Comparison of ENCODE assay signal across 24 mouse cellular contexts in genomic region chr6:106981232-106981631, GRCm38 (mm10).
DNase-seq lines count a peak whose midpoint lies in the region; ATAC-seq and TF ChIP-seq lines count a peak whose summit lies in the region.
"Had no signal": no experiment of that assay in that cellular context is flagged by ENCODE, and none has a peak within 500 bp of the region (broad histone marks: within the 10 kb centered on the region; RNA-seq: fewer than 3 reads in every experiment).

No protein-coding gene starts in this region.

- H3K27me3 ChIP-seq in MEL (ENCODE audit: control insufficient read depth in 1 of 2, insufficient read depth in 2 of 2, low read length in 2 of 2): no peaks in the 10 kb centered on the region
- H3K27me3 ChIP-seq: embryonic facial prominence, embryonic 12.5 days; embryonic facial prominence, embryonic 15.5 days; forebrain, embryonic 12.5 days; forebrain, embryonic 15.5 days; hindbrain, embryonic 13.5 days had no signal

- TF ChIP-seq RAD21 in MEL (IDR thresholded peaks at IDR 0.05; ENCODE audit: low read depth, low read length): no peak

- no peak overlapping the region for H3K4me3 ChIP-seq in MEL (ENCODE audit: control insufficient read depth in 1 of 2, insufficient read depth in 1 of 2, low read depth in 2 of 2, low read length in 2 of 2)
- H3K4me3 ChIP-seq: embryonic facial prominence, embryonic 12.5 days; embryonic facial prominence, embryonic 15.5 days; erythroblast, embryonic 14.5 days; forebrain, embryonic 12.5 days; forebrain, embryonic 15.5 days; hindbrain, embryonic 10.5 days; hindbrain, embryonic 13.5 days had no signal

- TF ChIP-seq CTCF in MEL (IDR thresholded peaks at IDR 0.05 in 2 of 3, conservative IDR thresholded peaks at IDR 0.05 in 1 of 3; ENCODE audit: control insufficient read depth in 1 of 3, insufficient read depth in 1 of 3, low read depth in 2 of 3, low read length in 3 of 3, poor library complexity in 1 of 3, severe bottlenecking in 1 of 3): no peak

- H3K9ac ChIP-seq in MEL (ENCODE audit: control insufficient read depth, low read depth, low read length, poor library complexity, severe bottlenecking): no peak overlapping the region
- H3K9ac ChIP-seq: embryonic facial prominence, embryonic 12.5 days; embryonic facial prominence, embryonic 15.5 days; forebrain, embryonic 12.5 days; forebrain, embryonic 15.5 days; hindbrain, embryonic 13.5 days had no signal

- no peak for TF ChIP-seq POLR2A in MEL (IDR thresholded peaks at IDR 0.05; ENCODE audit: control insufficient read depth in 1 of 2, insufficient read depth in 1 of 2, low read depth in 1 of 2, low read length in 2 of 2, poor library complexity in 1 of 2)

- no peaks in the 10 kb centered on the region for H3K9me3 ChIP-seq in MEL (replicated peaks; ENCODE audit: insufficient read depth, low read length)
- H3K9me3 ChIP-seq: embryonic facial prominence, embryonic 12.5 days; embryonic facial prominence, embryonic 15.5 days; forebrain, embryonic 12.5 days; forebrain, embryonic 15.5 days; hindbrain, embryonic 10.5 days; hindbrain, embryonic 13.5 days had no signal

- no peak overlapping the region for H3K27ac ChIP-seq in MEL (ENCODE audit: control insufficient read depth, low read depth, low read length)
- H3K27ac ChIP-seq: embryonic facial prominence, embryonic 12.5 days; embryonic facial prominence, embryonic 15.5 days; forebrain, embryonic 12.5 days; forebrain, embryonic 15.5 days; hindbrain, embryonic 10.5 days; hindbrain, embryonic 13.5 days had no signal

- H3K79me2 ChIP-seq in MEL (ENCODE audit: control insufficient read depth, insufficient read depth, low read length, poor library complexity): no peaks in the 10 kb centered on the region

- H3K36me3 ChIP-seq in MEL (ENCODE audit: control insufficient read depth in 1 of 2, insufficient read depth in 2 of 2, low read length in 2 of 2): no peaks in the 10 kb centered on the region
- H3K36me3 ChIP-seq: embryonic facial prominence, embryonic 12.5 days; embryonic facial prominence, embryonic 15.5 days; forebrain, embryonic 12.5 days; forebrain, embryonic 15.5 days; hindbrain, embryonic 10.5 days; hindbrain, embryonic 13.5 days had no signal

- peak; percentile 87 for ATAC-seq in granulocyte monocyte progenitor cell, adult 5-6 weeks (replicated peaks; ENCODE audit: poor library complexity, severe bottlenecking)
- ATAC-seq in megakaryocyte progenitor cell, adult 5-6 weeks (replicated peaks; ENCODE audit: poor library complexity): peak; percentile 65
- no peak for ATAC-seq in inflammation-experienced regulatory T-cells, adult 6 months
- ATAC-seq: activated CD4-positive, CD25-positive, alpha-beta regulatory T cell, adult 4 months; CD4-positive, CD25-positive, alpha-beta regulatory T cell, adult 4 months; forebrain, embryonic 15.5 days; hindbrain, embryonic 16.5 days; intestine, embryonic 16.5 days had no signal

- no peak for TF ChIP-seq EP300 in MEL (IDR thresholded peaks at IDR 0.05; ENCODE audit: low read depth in 1 of 2, low read length in 2 of 2)

- H3K4me1 ChIP-seq in MEL (ENCODE audit: control insufficient read depth in 1 of 2, insufficient read depth in 2 of 2, low read length in 2 of 2): no peaks in the 10 kb centered on the region
- H3K4me1 ChIP-seq: embryonic facial prominence, embryonic 12.5 days; embryonic facial prominence, embryonic 15.5 days; hindbrain, embryonic 13.5 days had no signal

- DNase-seq in MEL (ENCODE audit: low read depth, low spot score): peak; percentile 3
- no peak for DNase-seq in gastrocnemius, postnatal 4 days (ENCODE audit: low spot score in 2 of 2)
- no peak for DNase-seq in right cerebral cortex, postnatal 10 days (ENCODE audit: low spot score in 2 of 2)
- DNase-seq: adrenal gland, postnatal 10 days; adrenal gland, postnatal 36 days; cerebellum, adult 18-20 months; cerebellum, adult 9-10 months; cerebellum, postnatal 14 days; gastrocnemius, postnatal 25 days; heart, adult 11 months had no signal

TF ChIP-seq in MEL, 35 proteins besides CTCF, POLR2A, EP300 and RAD21:
- TF ChIP-seq GATA1 (IDR thresholded peaks at IDR 0.05; ENCODE audit: low read depth, low read length): no peak
- no peak for TF ChIP-seq BHLHE40 (IDR thresholded peaks at IDR 0.05; ENCODE audit: borderline replicate concordance, low read depth, low read length)
- TF ChIP-seq TBP (IDR thresholded peaks at IDR 0.05; ENCODE audit: low read depth, low read length): no peak
- no peak for TF ChIP-seq POLR2AphosphoS2 (IDR thresholded peaks at IDR 0.05; ENCODE audit: low read length)
- no peak for TF ChIP-seq JUND (IDR thresholded peaks at IDR 0.05; ENCODE audit: low read depth, low read length)
- TF ChIP-seq SMC3 (IDR thresholded peaks at IDR 0.05; ENCODE audit: low read depth, low read length): no peak
- TF ChIP-seq USF2 (IDR thresholded peaks at IDR 0.05; ENCODE audit: borderline replicate concordance in 1 of 2, insufficient read depth in 1 of 2, low read depth in 1 of 2, low read length in 2 of 2): no peak
- TF ChIP-seq MAX (IDR thresholded peaks at IDR 0.05; ENCODE audit: low read length): no peak
- TF ChIP-seq MYC (IDR thresholded peaks at IDR 0.05; ENCODE audit: low read depth, low read length): no peak
TF ChIP-seq in MEL: peak in this region for 0.
